Mouse (Mus musculus): Measurements from ENCODE around the gene Ptprm. TPM values are rescaled to one million over a fixed set of nuclear protein-coding genes. Genes with fewer than 3 reads are reported as not detected.

Gene Ptprm
- total and polyA plus RNA-seq, 3 experiments, result not detected

- DNase-seq (ENCODE audit: low read depth, low spot score), result no peak
- H3K79me2 ChIP-seq (ENCODE audit: control insufficient read depth, insufficient read depth, low read length, poor library complexity), result no peaks in the 10 kb centered on the region
- no peaks in the 10 kb centered on the region for H3K27me3 ChIP-seq (ENCODE audit: control insufficient read depth in 1 of 2, insufficient read depth in 2 of 2, low read length in 2 of 2)
- H3K4me3 ChIP-seq (ENCODE audit: control insufficient read depth in 1 of 2, insufficient read depth in 1 of 2, low read depth in 2 of 2, low read length in 2 of 2), result no peak overlapping the region
- TF ChIP-seq MAZ (IDR thresholded peaks at IDR 0.05; ENCODE audit: low read depth, low read length) (no peak), ELF1 (IDR thresholded peaks at IDR 0.05; ENCODE audit: low read depth, low read length) (no peak), TAL1 (IDR thresholded peaks at IDR 0.05; ENCODE audit: low read length) (no peak), BHLHE40 (IDR thresholded peaks at IDR 0.05; ENCODE audit: borderline replicate concordance, low read depth, low read length) (no peak), POLR2A (IDR thresholded peaks at IDR 0.05; ENCODE audit: control insufficient read depth in 1 of 2, insufficient read depth in 1 of 2, low read depth in 1 of 2, low read length in 2 of 2, poor library complexity in 1 of 2) (no peak), CTCF (IDR thresholded peaks at IDR 0.05 in 2 of 3, conservative IDR thresholded peaks at IDR 0.05 in 1 of 3; ENCODE audit: control insufficient read depth in 1 of 3, insufficient read depth in 1 of 3, low read depth in 2 of 3, low read length in 3 of 3, poor library complexity in 1 of 3, severe bottlenecking in 1 of 3) (no peak), SIN3A (IDR thresholded peaks at IDR 0.05; ENCODE audit: low read length) (no peak)
- H3K9ac ChIP-seq (ENCODE audit: control insufficient read depth, low read depth, low read length, poor library complexity, severe bottlenecking), result no peak overlapping the region
- no peaks in the 10 kb centered on the region for H3K9me3 ChIP-seq (replicated peaks; ENCODE audit: insufficient read depth, low read length)
- no peaks in the 10 kb centered on the region for H3K4me1 ChIP-seq (ENCODE audit: control insufficient read depth in 1 of 2, insufficient read depth in 2 of 2, low read length in 2 of 2)
- H3K36me3 ChIP-seq (ENCODE audit: control insufficient read depth in 1 of 2, insufficient read depth in 2 of 2, low read length in 2 of 2), result no peaks in the 10 kb centered on the region
- H3K27ac ChIP-seq (ENCODE audit: control insufficient read depth, low read depth, low read length), result no peak overlapping the region
Observed at GRCm38 (mm10) chr17:67090997-67091396, 263.3 kb downstream of the Ptprm start.

DNA sequence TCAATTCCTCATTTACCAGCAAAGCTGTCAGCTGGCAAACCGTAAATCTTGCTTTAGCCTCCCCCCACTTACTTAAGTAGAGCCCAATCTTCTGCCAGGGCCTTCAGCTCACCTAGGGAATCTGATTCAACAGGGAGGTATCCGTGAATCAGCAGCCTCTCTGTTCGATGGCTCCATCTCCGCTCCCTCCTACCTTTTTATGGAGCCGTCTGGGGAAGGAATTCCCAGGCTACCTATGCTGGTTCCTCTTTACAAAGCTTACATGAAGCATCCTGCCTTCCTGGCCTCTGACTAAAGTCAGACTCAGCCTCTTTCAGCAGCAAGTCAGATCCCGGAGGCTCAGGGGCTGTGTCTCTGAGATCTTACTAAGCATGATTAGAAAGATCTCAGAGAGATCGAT lies 264.1 kb downstream of the Ptprm start:
- Histone ChIP-seq H3K4me3 (ENCODE audit: control insufficient read depth in 1 of 2, insufficient read depth in 1 of 2, low read depth in 2 of 2, low read length in 2 of 2) (no peak overlapping the region), H3K27ac (ENCODE audit: control insufficient read depth, low read depth, low read length) (no peak overlapping the region), H3K9me3 (replicated peaks; ENCODE audit: insufficient read depth, low read length) (no peaks in the 10 kb centered on the region), H3K9ac (ENCODE audit: control insufficient read depth, low read depth, low read length, poor library complexity, severe bottlenecking) (no peak overlapping the region), H3K79me2 (ENCODE audit: control insufficient read depth, insufficient read depth, low read length, poor library complexity) (no peaks in the 10 kb centered on the region), H3K27me3 (ENCODE audit: control insufficient read depth in 1 of 2, insufficient read depth in 2 of 2, low read length in 2 of 2) (no peaks in the 10 kb centered on the region), H3K4me1 (ENCODE audit: control insufficient read depth in 1 of 2, insufficient read depth in 2 of 2, low read length in 2 of 2) (no peaks in the 10 kb centered on the region), H3K36me3 (ENCODE audit: control insufficient read depth in 1 of 2, insufficient read depth in 2 of 2, low read length in 2 of 2) (no peaks in the 10 kb centered on the region)
- DNase-seq (ENCODE audit: low read depth, low spot score), result no peak
- TF ChIP-seq POLR2AphosphoS5 (IDR thresholded peaks at IDR 0.05; ENCODE audit: borderline replicate concordance, low read depth, low read length), result no peak
- TF ChIP-seq E2F4 (IDR thresholded peaks at IDR 0.05; ENCODE audit: borderline replicate concordance, low read depth, low read length), result no peak
- TF ChIP-seq CHD1 (IDR thresholded peaks at IDR 0.05; ENCODE audit: low read depth, low read length), result no peak
- TF ChIP-seq SIN3A (IDR thresholded peaks at IDR 0.05; ENCODE audit: low read length), result no peak
- TF ChIP-seq MXI1 (IDR thresholded peaks at IDR 0.05; ENCODE audit: low read depth, low read length), result no peak
- TF ChIP-seq HCFC1 (IDR thresholded peaks at IDR 0.05; ENCODE audit: low read depth, low read length), result no peak
- no peak for TF ChIP-seq MAZ (IDR thresholded peaks at IDR 0.05; ENCODE audit: low read depth, low read length)

- no peaks in the 10 kb centered on the region for H3K36me3 ChIP-seq (ENCODE audit: control insufficient read depth in 1 of 2, insufficient read depth in 2 of 2, low read length in 2 of 2)
- H3K9me3 ChIP-seq (replicated peaks; ENCODE audit: insufficient read depth, low read length), result no peaks in the 10 kb centered on the region
- H3K4me3 ChIP-seq (ENCODE audit: control insufficient read depth in 1 of 2, insufficient read depth in 1 of 2, low read depth in 2 of 2, low read length in 2 of 2), result no peak overlapping the region
- TF ChIP-seq POLR2AphosphoS2 (IDR thresholded peaks at IDR 0.05; ENCODE audit: low read length), result no peak
- no peak for TF ChIP-seq KAT2A (conservative IDR thresholded peaks at IDR 0.05; ENCODE audit: low read depth, low read length)
- TF ChIP-seq MYC (IDR thresholded peaks at IDR 0.05; ENCODE audit: low read depth, low read length), result no peak
- no peak for TF ChIP-seq UBTF (IDR thresholded peaks at IDR 0.05; ENCODE audit: borderline replicate concordance, insufficient read depth, low read depth, low read length)
- no peak for TF ChIP-seq ELF1 (IDR thresholded peaks at IDR 0.05; ENCODE audit: low read depth, low read length)
- no peak for TF ChIP-seq SIN3A (IDR thresholded peaks at IDR 0.05; ENCODE audit: low read length)
- no peak for TF ChIP-seq POLR2AphosphoS5 (IDR thresholded peaks at IDR 0.05; ENCODE audit: borderline replicate concordance, low read depth, low read length)
- H3K9ac ChIP-seq (ENCODE audit: control insufficient read depth, low read depth, low read length, poor library complexity, severe bottlenecking), result no peak overlapping the region
- no peak for DNase-seq (ENCODE audit: low read depth, low spot score)
- no peaks in the 10 kb centered on the region for H3K79me2 ChIP-seq (ENCODE audit: control insufficient read depth, insufficient read depth, low read length, poor library complexity)
- H3K27ac ChIP-seq (ENCODE audit: control insufficient read depth, low read depth, low read length), result no peak overlapping the region
- H3K4me1 ChIP-seq (ENCODE audit: control insufficient read depth in 1 of 2, insufficient read depth in 2 of 2, low read length in 2 of 2), result no peaks in the 10 kb centered on the region
- no peaks in the 10 kb centered on the region for H3K27me3 ChIP-seq (ENCODE audit: control insufficient read depth in 1 of 2, insufficient read depth in 2 of 2, low read length in 2 of 2)
Observed at GRCm38 (mm10) chr17:67089611-67090010, 264.6 kb downstream of the Ptprm start.
